Mouse (Mus musculus) left cerebral cortex, adult 2 months (tissue): Measurements from ENCODE around the gene C1qtnf4. TPM values are rescaled to one million over a fixed set of nuclear protein-coding genes. Genes with fewer than 3 reads are reported as not detected.
A peak's percentile ranks its signal among the peaks of the same experiment; 100 is the strongest.

Experiments
- DNase-seq, 2 experiments: peaks; one replicate each; pipeline ENCODE4 v3.0.0; 2021 to 2022; ENCODE audit warnings: low spot score in 2 of 2, mixed read lengths in 1 of 2; ENCODE audit errors: extremely low spot score in 1 of 2
- H3K27ac ChIP-seq: fragments of 200-600 bp; 2 replicates; pipeline ENCODE4 v1.8.1; 2022
- H3K4me3 ChIP-seq: fragments of 200-600 bp; 2 replicates; pipeline ENCODE4 v1.8.1; 2022
- CTCF ChIP-seq: fragments of 200-600 bp; IDR thresholded peaks from 2 replicates; pipeline ENCODE4 v1.8.1; 2022; ENCODE audit warnings: antibody characterized with exemption, mild to moderate bottlenecking, moderate library complexity
- intact Hi-C: fragments of 180-260 bp; cut with DNase I; formaldehyde crosslinking; loops from one replicate; pipeline ENCODE4 v1.15.1; 2025
- long read RNA-seq, 2 experiments: library from polyadenylated mRNA; stranded (forward); transcript quantifications; one replicate each; pipeline ENCODE4 v2.0.0; 2021; ENCODE audit warnings: borderline mapping rate in 2 of 2
- total RNA-seq, 2 experiments: library from RNA; stranded (reverse); gene quantifications; 2 replicates each; pipeline ENCODE4 v1.2.3; 2021

C1qtnf4 gene
- 100 to 1,000 TPM; 259 to 287 TPM for total RNA-seq
- long read RNA-seq, experiment 1, transcript C1qtnf4-201 (2 exons, 1,290 nt) = major isoform, 305 of 352 reads
- long read RNA-seq, experiment 1, partial matches to known transcripts = 1 of 352 reads
- long read RNA-seq, experiment 1, other reads (novel, unspliced or antisense) = 46 of 352 reads
- long read RNA-seq, experiment 2, transcript C1qtnf4-201 (2 exons, 1,290 nt) = major isoform, 247 of 284 reads
- long read RNA-seq, experiment 2, partial matches to known transcripts = 2 of 284 reads
- long read RNA-seq, experiment 2, other reads (novel, unspliced or antisense) = 35 of 284 reads

- H3K4me3 ChIP-seq = peak within 1 kb of the TSS; percentile 49
- no peak for TF ChIP-seq CTCF
- DNase-seq = peak; percentile 53 to 67
- intact Hi-C loops = loop anchor here (2.0 kb wide), 1 partner anchor 15 kb away; no protein-coding TSS in a partner anchor
- H3K27ac ChIP-seq = peak within 1 kb of the TSS; percentile 97
Observed at GRCm38 (mm10) chr2:90885218-90886041, at the start of gene C1qtnf4. Gene C1qtnf4 (plus strand): TSS chr2:90885860.

- Histone ChIP-seq H3K27ac (no peak overlapping the region), H3K4me3 (no peak overlapping the region)
- DNase-seq = no peak
- intact Hi-C loops = loop anchor here (1.0 kb wide), 1 partner anchor 40 kb away; no protein-coding TSS in a partner anchor
- TF ChIP-seq CTCF = no peak
Observed at GRCm38 (mm10) chr2:90838621-90839020, 47.0 kb upstream of the C1qtnf4 start.

GRCm38 (mm10) chr2:90843666-90844065, 42.0 kb upstream of the C1qtnf4 start:
- TF ChIP-seq CTCF = no peak
- no peak for DNase-seq
- intact Hi-C loops = no loop called here
- Histone ChIP-seq H3K27ac (no peak overlapping the region), H3K4me3 (no peak overlapping the region)

GRCm38 (mm10) chr2:90844262-90844661, 41.4 kb upstream of the C1qtnf4 start:
- no peak for DNase-seq
- Histone ChIP-seq H3K4me3 (no peak overlapping the region), H3K27ac (no peak overlapping the region)
- intact Hi-C loops = no loop called here
- TF ChIP-seq CTCF = no peak

- Histone ChIP-seq H3K27ac (no peak overlapping the region), H3K4me3 (no peak overlapping the region)
- no peak for DNase-seq
- intact Hi-C loops = no loop called here
- TF ChIP-seq CTCF = no peak
Observed at GRCm38 (mm10) chr2:90845234-90845633, 40.4 kb upstream of the C1qtnf4 start.

- DNase-seq = no peak
- intact Hi-C loops = loop anchor here (1.0 kb wide), 1 partner anchor 69 kb away; no protein-coding TSS in a partner anchor
- Histone ChIP-seq H3K4me3 (peak overlapping the region; percentile 87), H3K27ac (peak overlapping the region; percentile 98)
- TF ChIP-seq CTCF = no peak
Observed at GRCm38 (mm10) chr2:90846171-90846570, 39.5 kb upstream of the C1qtnf4 start.

GRCm38 (mm10) chr2:90846597-90846954, 39.1 kb upstream of the C1qtnf4 start:
- DNase-seq = no peak
- Histone ChIP-seq H3K4me3 (peak overlapping the region; percentile 87), H3K27ac (peak overlapping the region; percentile 98)
- intact Hi-C loops = loop anchor here (1.0 kb wide), 1 partner anchor 69 kb away; no protein-coding TSS in a partner anchor
- no peak; the same call in 1 of the 2 replicates for TF ChIP-seq CTCF

- TF ChIP-seq CTCF = no peak
- peak; percentile 98 to 99 for DNase-seq
- Histone ChIP-seq H3K27ac (peak within 1 kb of the TSS; percentile 98), H3K4me3 (peak within 1 kb of the TSS; percentile 87)
- intact Hi-C loops = loop anchor here (1.0 kb wide), 1 partner anchor 70 kb away; no protein-coding TSS in a partner anchor
Observed at GRCm38 (mm10) chr2:90846955-90847680, 38.5 kb upstream of the C1qtnf4 start, which contains the start of gene Mtch2. Gene Mtch2 (plus strand): TSS chr2:90847155.

GRCm38 (mm10) chr2:90847681-90848050, 38.0 kb upstream of the C1qtnf4 start:
- Histone ChIP-seq H3K4me3 (peak overlapping the region; percentile 87), H3K27ac (peak overlapping the region; percentile 98)
- TF ChIP-seq CTCF = no peak
- intact Hi-C loops = no loop called here
- DNase-seq = no peak

GRCm38 (mm10) chr2:90848331-90848730, 37.3 kb upstream of the C1qtnf4 start:
- no peak overlapping the region for H3K27ac ChIP-seq
- intact Hi-C loops = no loop called here
- no peak; the same call in 1 of the 2 replicates for TF ChIP-seq CTCF
- peak overlapping the region; percentile 87 for H3K4me3 ChIP-seq
- DNase-seq = no peak

GRCm38 (mm10) chr2:90850401-90850800, 35.3 kb upstream of the C1qtnf4 start:
- no peak for DNase-seq
- no peak overlapping the region for H3K27ac ChIP-seq
- intact Hi-C loops = no loop called here
- no peak overlapping the region for H3K4me3 ChIP-seq
- TF ChIP-seq CTCF = no peak
